Mouse (Mus musculus): ENCODE data around the gene Mtus2.

DNA sequence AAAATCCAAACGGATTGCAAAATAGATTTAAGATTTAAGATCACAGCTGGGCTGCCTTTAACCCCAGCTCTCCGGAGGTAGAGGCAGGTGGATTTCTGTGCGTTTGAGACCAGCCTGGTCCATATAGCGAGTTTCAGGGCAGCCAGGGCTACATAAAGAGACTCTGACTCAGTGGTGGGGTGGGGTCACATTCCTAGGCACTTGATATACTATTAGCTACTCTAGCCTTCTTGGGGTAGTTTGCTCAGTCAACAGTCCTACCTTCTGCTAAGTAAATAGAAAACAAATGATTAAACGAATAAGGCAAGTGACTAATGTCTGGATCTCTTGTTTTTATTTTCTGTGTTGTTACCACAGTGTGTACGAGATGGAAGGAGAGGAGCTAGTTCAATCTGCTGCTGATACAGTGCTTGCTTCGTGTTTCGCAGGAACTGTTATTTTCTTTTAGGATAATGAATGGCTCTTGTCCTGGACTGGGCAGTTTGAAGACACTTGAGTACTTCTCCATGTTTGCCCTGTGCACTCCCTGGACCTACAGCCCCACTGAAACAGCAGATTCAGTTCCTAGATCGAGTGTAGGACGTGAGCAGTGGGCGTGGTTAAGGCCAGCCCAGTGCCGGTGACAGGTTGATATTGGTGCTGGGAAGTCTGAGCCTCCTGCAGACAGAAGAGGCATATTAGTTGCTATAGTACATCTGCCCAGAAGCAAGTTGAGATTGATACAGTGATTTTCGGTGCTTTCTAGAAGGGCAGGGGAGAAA, 6.9 kb downstream of the Mtus2 start:
- TF ChIP-seq CTCF (conservative IDR thresholded peaks at IDR 0.05; ENCODE audit: insufficient read depth, insufficient read length, low read depth, low read length) (no peak), POLR2A (IDR thresholded peaks at IDR 0.05; ENCODE audit: low read depth, low read length) (no peak)
